Mouse (Mus musculus) forebrain, postnatal 0 days (tissue): ENCODE data around the gene Ms4a3. TPM values are rescaled to one million over a fixed set of nuclear protein-coding genes. Genes with fewer than 3 reads are reported as not detected.
A peak's percentile ranks its signal among the peaks of the same experiment; 100 is the strongest.

Experiments
- ATAC-seq: fragments of 200-750 bp; cut with Nextera tagmentation; 2 replicates; pipeline ENCODE4 v1.8.0; 2017; ENCODE audit warnings: mild to moderate bottlenecking, moderate library complexity
- DNase-seq: peaks from one replicate; pipeline ENCODE4 v3.0.0-alpha.2; 2015
- H3K27ac ChIP-seq: fragments of 300-500 bp; sonication (generic); 2 replicates; pipeline ENCODE4 v1.5.1; 2014; ENCODE audit warnings: low read depth, mild to moderate bottlenecking, antibody characterized with exemption, low read length, moderate library complexity, mixed read lengths
- H3K27me3 ChIP-seq: fragments of 300-500 bp; sonication (generic); 2 replicates; pipeline ENCODE4 v1.6.1; 2014; ENCODE audit warnings: mild to moderate bottlenecking, low read length, mixed read lengths; ENCODE audit not compliant: insufficient read depth
- H3K36me3 ChIP-seq: fragments of 300-500 bp; sonication (generic); 2 replicates; pipeline ENCODE4 v1.6.1; 2014; ENCODE audit warnings: mild to moderate bottlenecking, moderate library complexity; ENCODE audit not compliant: insufficient read depth
- H3K4me1 ChIP-seq: fragments of 300-500 bp; sonication (generic); 2 replicates; pipeline ENCODE4 v1.6.1; 2014; ENCODE audit warnings: antibody characterized with exemption; ENCODE audit not compliant: insufficient read depth
- H3K4me2 ChIP-seq: fragments of 300-500 bp; sonication (generic); 2 replicates; pipeline ENCODE4 v1.6.1; 2014; ENCODE audit warnings: low read depth, mild to moderate bottlenecking, moderate library complexity
- H3K4me3 ChIP-seq: fragments of 300-500 bp; sonication (generic); 2 replicates; pipeline ENCODE4 v1.5.1; 2014; ENCODE audit warnings: low read depth, low read length, mixed read lengths
- H3K9ac ChIP-seq: fragments of 300-500 bp; sonication (generic); 2 replicates; pipeline ENCODE4 v1.6.1; 2014; ENCODE audit warnings: mild to moderate bottlenecking
- H3K9me3 ChIP-seq: fragments of 300-500 bp; sonication (generic); 2 replicates; pipeline ENCODE4 v1.6.1; 2016; ENCODE audit warnings: low read length
- CTCF ChIP-seq: sonication (generic); IDR thresholded peaks from 2 replicates; pipeline ENCODE4 v1.5.1; 2016; ENCODE audit warnings: antibody characterized with exemption, control low read depth, low read depth
- WGBS: fragments of 180-500 bp; shearing (Covaris S2); extraction: QIAGEN DNeasy Blood & Tissue Kit; methylation state at CpG from one replicate; pipeline ENCODE4 v1.1.7; 2014; 5-methylcytosine and 5-hydroxymethylcytosine counted together
- polyA plus RNA-seq: library from polyadenylated mRNA; unstranded; fragments of >200 nt; fragmentation: Nextera tagmentation; extraction: Ambion mirVana; gene quantifications from 2 replicates; pipeline ENCODE4 v1.2.1, GENCODE M21; 2015
- total RNA-seq: library from RNA; depleted of rRNA; stranded (reverse); fragments of >200 nt; gene quantifications from 2 replicates; pipeline ENCODE4 v1.2.3, GENCODE M21; 2014; rRNA removed

Ms4a3 gene
- total RNA-seq, result 0.23 TPM in 1 of 2 replicates, not detected in the other
- polyA plus RNA-seq, result not detected in 2 replicates

- Histone ChIP-seq H3K4me2 (no peak within 1 kb of the TSS), H3K4me3 (no peak within 1 kb of the TSS), H3K4me1 (no peaks in the 10 kb centered on the region), H3K27me3 (no peaks in the 10 kb centered on the region), H3K36me3 (no peaks in the 10 kb centered on the region), H3K9me3 (no peaks in the 10 kb centered on the region), H3K27ac (no peak within 1 kb of the TSS), H3K9ac (no peak within 1 kb of the TSS)
- TF ChIP-seq CTCF, result no peak
- 77% methylated on average over 1 of the region's 1 CpGs for WGBS
- ATAC-seq, result no peak
- no peak for DNase-seq
Measured at GRCm38 (mm10) chr19:11640732-11641131, at the start of gene Ms4a3. TSS of gene Ms4a3 (minus strand) at chr19:11640851.

GRCm38 (mm10) chr19:11661562-11661961, 20.9 kb upstream of the Ms4a3 start:
- no peak for TF ChIP-seq CTCF

GRCm38 (mm10) chr19:11660459-11660858, 19.8 kb upstream of the Ms4a3 start, which contains the start of gene Oosp2:
TSS of gene Oosp2 (minus strand) at chr19:11660559.
- 93% methylated on average over 5 of the region's 5 CpGs for WGBS
- Histone ChIP-seq H3K9me3 (no peaks in the 10 kb centered on the region), H3K4me1 (no peaks in the 10 kb centered on the region), H3K36me3 (no peaks in the 10 kb centered on the region), H3K27ac (no peak within 1 kb of the TSS), H3K9ac (no peak within 1 kb of the TSS), H3K27me3 (no peaks in the 10 kb centered on the region), H3K4me3 (no peak within 1 kb of the TSS), H3K4me2 (no peak within 1 kb of the TSS)
- TF ChIP-seq CTCF, result no peak
- no peak for ATAC-seq
- DNase-seq, result no peak

More at GRCm38 (mm10) chr19:11661562-11661961, 20.9 kb upstream of the Ms4a3 start:
- no peak overlapping the region for H3K9ac ChIP-seq
- DNase-seq (no peak), ATAC-seq (no peak)
- H3K36me3 ChIP-seq, result no peaks in the 10 kb centered on the region
- no peaks in the 10 kb centered on the region for H3K27me3 ChIP-seq
- no peak overlapping the region for H3K27ac ChIP-seq
- no peak overlapping the region for H3K4me2 ChIP-seq
- no peaks in the 10 kb centered on the region for H3K4me1 ChIP-seq
- no peak overlapping the region for H3K4me3 ChIP-seq
- no peaks in the 10 kb centered on the region for H3K9me3 ChIP-seq

- Histone ChIP-seq H3K9me3 (no peaks in the 10 kb centered on the region), H3K27me3 (no peaks in the 10 kb centered on the region), H3K27ac (no peak overlapping the region), H3K4me1 (no peaks in the 10 kb centered on the region), H3K36me3 (no peaks in the 10 kb centered on the region), H3K4me2 (no peak overlapping the region), H3K9ac (no peak overlapping the region), H3K4me3 (no peak overlapping the region)
- no peak for TF ChIP-seq CTCF
- 69% methylated on average over 2 of the region's 2 CpGs for WGBS
- DNase-seq, result no peak
- no peak for ATAC-seq
Measured at GRCm38 (mm10) chr19:11659142-11659541, 18.5 kb upstream of the Ms4a3 start.

GRCm38 (mm10) chr19:11649564-11649963, 8.9 kb upstream of the Ms4a3 start:
- 0 out of 2 replicates have a peak, but pooled peaks have one; percentile 18 for ATAC-seq

GRCm38 (mm10) chr19:11646166-11646565, 5.5 kb upstream of the Ms4a3 start:
- Histone ChIP-seq H3K9ac (no peak overlapping the region), H3K36me3 (no peaks in the 10 kb centered on the region), H3K27me3 (no peaks in the 10 kb centered on the region), H3K4me2 (no peak overlapping the region), H3K27ac (no peak overlapping the region), H3K9me3 (no peaks in the 10 kb centered on the region), H3K4me3 (no peak overlapping the region), H3K4me1 (no peaks in the 10 kb centered on the region)
- 85% methylated on average over 3 of the region's 3 CpGs for WGBS
- no peak for DNase-seq
- no peak for ATAC-seq
- no peak for TF ChIP-seq CTCF

More at GRCm38 (mm10) chr19:11649564-11649963, 8.9 kb upstream of the Ms4a3 start:
- no peak for TF ChIP-seq CTCF
- no peak overlapping the region for H3K27ac ChIP-seq
- DNase-seq, result no peak
- H3K4me1 ChIP-seq, result no peaks in the 10 kb centered on the region
- no peak overlapping the region for H3K4me3 ChIP-seq
- no peaks in the 10 kb centered on the region for H3K27me3 ChIP-seq
- H3K36me3 ChIP-seq, result no peaks in the 10 kb centered on the region
- H3K9me3 ChIP-seq, result no peaks in the 10 kb centered on the region
- no peak overlapping the region for H3K9ac ChIP-seq
- no peak overlapping the region for H3K4me2 ChIP-seq
- WGBS, result 87% methylated on average over 4 of the region's 4 CpGs

- DNase-seq, result no peak
- no peaks in the 10 kb centered on the region for H3K36me3 ChIP-seq
- no peak overlapping the region for H3K4me3 ChIP-seq
- no peaks in the 10 kb centered on the region for H3K9me3 ChIP-seq
- 81% methylated on average over 4 of the region's 4 CpGs for WGBS
- H3K4me1 ChIP-seq, result no peaks in the 10 kb centered on the region
- ATAC-seq, result no peak
- no peak for TF ChIP-seq CTCF
- no peak overlapping the region for H3K9ac ChIP-seq
- no peak overlapping the region for H3K4me2 ChIP-seq
- no peaks in the 10 kb centered on the region for H3K27me3 ChIP-seq
- no peak overlapping the region for H3K27ac ChIP-seq
Measured at GRCm38 (mm10) chr19:11639038-11639437, 1.6 kb downstream of the Ms4a3 start.
